Mouse (Mus musculus) forebrain, embryonic 11.5 days (tissue): ENCODE results near the gene Abi3. TPM values are rescaled to one million over a fixed set of nuclear protein-coding genes. Genes with fewer than 3 reads are reported as not detected.
A peak's percentile ranks its signal among the peaks of the same experiment; 100 is the strongest.

Experiments used
- ATAC-seq: fragments of 200-750 bp; cut with Nextera tagmentation; replicated peaks from 2 replicates; pipeline ENCODE4 v1.8.0; 2017; ENCODE audit warnings: moderate TSS enrichment; ENCODE audit not compliant: low FRiP score
- DNase-seq: peaks from one replicate; pipeline ENCODE4 v3.0.0-alpha.2; 2017; ENCODE audit warnings: low spot score
- H3K27ac ChIP-seq: fragments of 300-500 bp; sonication (generic); 2 replicates; pipeline ENCODE4 v1.5.1; 2014; ENCODE audit warnings: low read depth, low read length
- H3K27me3 ChIP-seq: fragments of 300-500 bp; sonication (generic); 2 replicates; pipeline ENCODE4 v1.6.1; 2014; ENCODE audit warnings: mild to moderate bottlenecking, low read length, mixed read lengths; ENCODE audit not compliant: control insufficient read depth, insufficient read depth
- H3K36me3 ChIP-seq: fragments of 300-500 bp; sonication (generic); 2 replicates; pipeline ENCODE4 v1.6.1; 2014; ENCODE audit warnings: mild to moderate bottlenecking, low read length, moderate library complexity, mixed read lengths; ENCODE audit not compliant: control insufficient read depth, insufficient read depth
- H3K4me1 ChIP-seq: fragments of 300-500 bp; sonication (generic); replicated peaks from 2 replicates; pipeline ENCODE4 v1.6.1; 2014; ENCODE audit warnings: low read length, mixed read lengths; ENCODE audit not compliant: control insufficient read depth, insufficient read depth
- H3K4me2 ChIP-seq: fragments of 300-500 bp; sonication (generic); 2 replicates; pipeline ENCODE4 v1.6.1; 2014; ENCODE audit warnings: low read depth, mild to moderate bottlenecking, low read length, moderate library complexity, mixed read lengths; ENCODE audit not compliant: severe bottlenecking
- H3K4me3 ChIP-seq: fragments of 300-500 bp; sonication (generic); 2 replicates; pipeline ENCODE4 v1.5.1; 2014; ENCODE audit warnings: low read depth, low read length
- H3K9ac ChIP-seq: fragments of 300-500 bp; sonication (generic); 2 replicates; pipeline ENCODE4 v1.6.1; 2014; ENCODE audit warnings: low read length
- H3K9me3 ChIP-seq: fragments of 300-500 bp; sonication (generic); 2 replicates; pipeline ENCODE4 v1.6.1; 2016; ENCODE audit warnings: low read length, mixed read lengths; ENCODE audit not compliant: control insufficient read depth
- WGBS: fragments of 180-500 bp; shearing (Covaris S2); extraction: QIAGEN DNeasy Blood & Tissue Kit; methylation state at CpG from one replicate; pipeline ENCODE4 v1.1.7; 2014; 5-methylcytosine and 5-hydroxymethylcytosine counted together
- polyA plus RNA-seq: library from polyadenylated mRNA; unstranded; fragments of >200 nt; fragmentation: Nextera tagmentation; extraction: Ambion mirVana; gene quantifications from 2 replicates; pipeline ENCODE4 v1.2.1, GENCODE M21; 2014

The Abi3 gene
- polyA plus RNA-seq, 1 experiment from 2014 or later = 1.1 TPM

- no peak for DNase-seq
- no peaks in the 10 kb centered on the region for H3K36me3 ChIP-seq
- H3K9me3 ChIP-seq = no peaks in the 10 kb centered on the region
- no peak overlapping the region for H3K4me3 ChIP-seq
- no peak overlapping the region for H3K4me2 ChIP-seq
- peaks cover 4% of the 10 kb centered on the region; the same call in 1 of the 2 replicates for H3K4me1 ChIP-seq
- 47% methylated on average over 6 of the region's 6 CpGs for WGBS
- no peak for ATAC-seq
- H3K9ac ChIP-seq = no peak overlapping the region
- peaks cover 50% of the 10 kb centered on the region for H3K27me3 ChIP-seq
- H3K27ac ChIP-seq = no peak overlapping the region
Observed at GRCm38 (mm10) chr11:95835832-95836231, 6.4 kb downstream of the Abi3 start.

- no peaks in the 10 kb centered on the region for H3K36me3 ChIP-seq
- WGBS = 19% methylated on average over 15 of the region's 15 CpGs
- no peaks in the 10 kb centered on the region for H3K9me3 ChIP-seq
- ATAC-seq (no peak), DNase-seq (no peak)
- H3K9ac ChIP-seq = no peak overlapping the region
- no peak overlapping the region for H3K4me3 ChIP-seq
- H3K27me3 ChIP-seq = peaks cover 58% of the 10 kb centered on the region
- no peak overlapping the region for H3K4me2 ChIP-seq
- peaks cover 5% of the 10 kb centered on the region; the same call in 1 of the 2 replicates for H3K4me1 ChIP-seq
- no peak overlapping the region for H3K27ac ChIP-seq
Observed at GRCm38 (mm10) chr11:95834742-95835710, 7.2 kb downstream of the Abi3 start.

DNA sequence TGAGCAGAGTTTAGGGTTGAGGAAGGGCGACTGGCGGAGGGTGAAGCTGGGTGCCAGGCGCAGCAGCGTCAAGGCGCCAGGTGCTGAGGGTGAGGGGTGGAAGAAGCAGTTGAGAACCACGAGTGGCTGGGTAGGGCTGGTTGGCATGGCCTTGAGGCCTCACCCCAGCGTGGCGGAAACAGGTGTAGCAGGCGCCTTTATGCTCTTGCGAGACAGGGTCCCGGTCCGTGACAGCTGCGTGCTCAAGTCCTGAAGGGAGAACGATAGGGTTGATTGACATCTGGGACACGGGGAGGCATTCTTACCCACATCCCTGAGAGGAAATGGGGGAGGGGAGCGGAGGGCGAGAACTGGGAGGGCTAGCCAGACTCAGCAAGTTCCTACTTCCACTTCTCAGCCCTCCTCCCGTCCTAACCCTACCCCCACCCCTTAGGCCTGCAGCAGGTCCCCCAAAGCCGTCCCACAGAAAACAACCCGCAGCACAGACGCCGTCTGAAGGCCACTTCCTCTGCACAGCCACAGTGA is 8.1 kb downstream of the Abi3 start:
- Histone ChIP-seq H3K4me1 (peaks cover 5% of the 10 kb centered on the region; the same call in 1 of the 2 replicates), H3K27me3 (peaks cover 66% of the 10 kb centered on the region), H3K9me3 (no peaks in the 10 kb centered on the region), H3K9ac (no peak overlapping the region), H3K4me3 (no peak overlapping the region), H3K36me3 (no peaks in the 10 kb centered on the region), H3K27ac (no peak overlapping the region), H3K4me2 (no peak overlapping the region)
- ATAC-seq (no peak), DNase-seq (no peak)
- WGBS = 4% methylated on average over 22 of the region's 22 CpGs

GRCm38 (mm10) chr11:95833631-95834142 is 8.6 kb downstream of the Abi3 start:
- Histone ChIP-seq H3K9me3 (no peaks in the 10 kb centered on the region), H3K4me2 (no peak overlapping the region), H3K36me3 (no peaks in the 10 kb centered on the region), H3K4me3 (no peak overlapping the region), H3K9ac (no peak overlapping the region), H3K27ac (no peak overlapping the region), H3K27me3 (peaks cover 71% of the 10 kb centered on the region), H3K4me1 (peaks cover 5% of the 10 kb centered on the region; the same call in 1 of the 2 replicates)
- WGBS = 4% methylated on average over 18 of the region's 18 CpGs
- no peak for ATAC-seq
- DNase-seq = no peak

DNA sequence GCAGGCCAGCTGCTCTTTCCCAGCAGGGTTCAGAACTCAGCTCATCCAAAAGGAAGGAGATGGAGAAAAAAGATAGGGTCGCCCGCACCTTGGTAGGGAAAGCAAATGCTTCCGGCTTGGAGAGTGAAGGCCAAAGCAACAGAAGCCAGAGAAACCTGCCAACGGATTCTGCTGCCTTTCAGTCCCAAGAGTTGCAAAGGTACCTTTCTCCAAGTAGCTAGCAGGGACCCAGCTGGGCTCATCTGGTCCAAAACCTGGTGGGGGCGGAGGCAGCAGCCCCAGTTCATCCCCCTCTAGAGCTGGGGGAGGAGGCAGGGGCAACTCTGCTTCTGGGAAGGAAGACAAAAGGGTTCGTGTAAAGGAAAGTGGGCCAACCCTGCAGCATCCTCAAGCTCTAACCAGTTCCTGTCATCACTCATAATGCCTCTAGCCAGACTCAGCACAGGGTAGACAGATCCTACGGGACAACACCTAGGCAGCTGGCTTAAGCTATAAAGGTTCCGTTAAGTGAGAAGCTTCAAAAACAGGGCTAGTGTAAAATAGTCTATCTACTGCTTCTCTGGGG is 9.2 kb downstream of the Abi3 start:
- 18% methylated on average over 8 of the region's 8 CpGs for WGBS
- peaks cover 5% of the 10 kb centered on the region; the same call in 1 of the 2 replicates for H3K4me1 ChIP-seq
- DNase-seq = no peak

DNA sequence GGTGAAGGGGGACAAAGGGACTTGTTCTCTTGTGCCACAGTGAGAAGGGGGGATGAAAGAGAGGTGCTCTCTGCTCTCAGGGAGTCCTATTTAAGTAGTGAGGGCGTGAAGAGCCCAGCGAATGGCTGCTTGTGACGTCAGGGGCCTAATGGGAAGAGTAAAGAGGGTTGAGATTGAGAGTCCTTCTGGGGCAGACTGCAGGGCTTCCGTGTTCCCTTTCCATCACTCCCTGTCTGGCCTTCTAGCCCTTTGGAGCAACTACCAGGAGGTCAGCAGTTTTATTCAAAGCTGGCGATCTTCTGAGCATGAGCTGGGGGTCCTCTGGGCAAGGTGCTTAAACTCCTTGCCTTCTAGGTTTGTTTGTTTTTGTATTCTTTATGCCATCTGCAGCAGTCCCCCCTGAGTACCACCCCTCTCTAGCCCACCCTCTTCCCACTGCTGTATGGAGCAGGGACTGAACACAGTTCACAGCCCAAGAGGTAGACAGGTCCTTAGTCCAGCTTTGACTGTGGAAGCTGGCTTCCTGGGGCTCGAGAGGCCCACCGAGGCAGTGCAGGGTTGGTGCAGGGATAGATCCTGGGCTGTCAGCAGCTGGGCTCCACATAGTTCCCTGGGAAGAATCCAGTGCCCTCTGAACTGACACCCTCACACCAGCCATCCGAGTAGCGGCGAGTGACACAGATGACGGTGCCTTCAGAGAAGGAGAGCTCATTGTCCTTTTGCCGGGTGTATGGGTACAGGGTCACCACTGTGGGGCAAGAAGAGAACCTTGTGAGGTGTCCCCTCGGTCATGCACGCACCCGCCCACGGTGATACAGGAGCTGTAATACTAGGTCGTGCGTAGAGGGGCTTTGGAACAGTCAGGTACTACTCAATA is 9.9 kb downstream of the Abi3 start:
- Histone ChIP-seq H3K4me1 (peaks cover 5% of the 10 kb centered on the region; the same call in 1 of the 2 replicates), H3K9me3 (no peaks in the 10 kb centered on the region), H3K27me3 (peaks cover 81% of the 10 kb centered on the region), H3K9ac (no peak overlapping the region), H3K27ac (no peak overlapping the region), H3K36me3 (no peaks in the 10 kb centered on the region), H3K4me3 (no peak overlapping the region), H3K4me2 (no peak overlapping the region)
- DNase-seq = no peak
- WGBS = 31% methylated on average over 18 of the region's 18 CpGs
- ATAC-seq = no peak

More for the DNA sequence above, 9.2 kb downstream of the Abi3 start:
- Histone ChIP-seq H3K27me3 (peaks cover 77% of the 10 kb centered on the region), H3K4me3 (no peak overlapping the region), H3K9ac (no peak overlapping the region), H3K4me2 (no peak overlapping the region), H3K36me3 (no peaks in the 10 kb centered on the region), H3K9me3 (no peaks in the 10 kb centered on the region), H3K27ac (no peak overlapping the region)
- no peak for ATAC-seq

DNA sequence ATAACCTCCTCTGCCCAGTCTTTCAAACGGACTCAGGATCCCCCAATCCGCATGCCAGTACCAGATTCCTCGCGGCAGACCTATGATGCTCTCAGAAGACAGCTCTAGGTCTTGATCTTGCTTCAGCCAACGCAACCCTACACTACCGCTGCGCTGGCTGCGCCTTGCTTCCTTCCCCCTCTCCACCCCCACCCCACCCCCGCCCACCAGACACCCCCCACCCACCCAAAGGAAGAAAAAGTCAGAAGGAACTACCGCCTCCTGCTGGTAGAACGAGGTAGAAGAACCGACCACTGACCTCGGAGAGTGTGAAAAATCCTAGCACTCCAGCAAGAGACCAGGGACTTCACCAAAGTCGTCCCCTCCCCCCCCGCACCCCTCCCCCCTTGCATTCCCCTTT is 10.6 kb downstream of the Abi3 start:
- Histone ChIP-seq H3K4me3 (no peak overlapping the region), H3K4me1 (peaks cover 5% of the 10 kb centered on the region; the same call in 1 of the 2 replicates), H3K27me3 (peaks cover 88% of the 10 kb centered on the region), H3K9me3 (no peaks in the 10 kb centered on the region), H3K4me2 (no peak overlapping the region), H3K27ac (no peak overlapping the region), H3K9ac (no peak overlapping the region), H3K36me3 (no peaks in the 10 kb centered on the region)
- 3% methylated on average over 15 of the region's 15 CpGs for WGBS
- ATAC-seq = no peak
- peak; percentile 67 for DNase-seq

- ATAC-seq (no peak), DNase-seq (no peak)
- Histone ChIP-seq H3K4me3 (0 out of 2 replicates have a peak overlapping the region, but pooled peaks have one; percentile 1), H3K4me2 (no peak overlapping the region), H3K36me3 (no peaks in the 10 kb centered on the region), H3K4me1 (peaks cover 5% of the 10 kb centered on the region; the same call in 1 of the 2 replicates), H3K27me3 (peaks cover 92% of the 10 kb centered on the region), H3K9me3 (no peaks in the 10 kb centered on the region), H3K27ac (no peak overlapping the region), H3K9ac (no peak overlapping the region)
- WGBS = 4% methylated on average over 10 of the region's 10 CpGs
Observed at GRCm38 (mm10) chr11:95831276-95831619, 11.0 kb downstream of the Abi3 start.
